Mouse (Mus musculus) olfactory bulb, adult 2 months (tissue): ENCODE measurements at regions not wholly inside any gene's neighbourhood (a gene's known extent, or its start where the extent isn't known, plus 50 kb on each side); places are given as distances from the start of the nearest gene placed in this dataset.

Experiments used
- CTCF ChIP-seq: fragments of 200-500 bp; IDR thresholded peaks from 2 replicates; pipeline ENCODE4 v1.5.1; 2012; ENCODE audit warnings: low read depth, mild to moderate bottlenecking, low read length, moderate library complexity; ENCODE audit not compliant: insufficient read depth
- POLR2A ChIP-seq: fragments of 200-500 bp; IDR thresholded peaks from 2 replicates; pipeline ENCODE4 v1.6.1; 2012; ENCODE audit warnings: mild to moderate bottlenecking, low read depth, low read length, moderate library complexity; ENCODE audit not compliant: insufficient read depth

DNA sequence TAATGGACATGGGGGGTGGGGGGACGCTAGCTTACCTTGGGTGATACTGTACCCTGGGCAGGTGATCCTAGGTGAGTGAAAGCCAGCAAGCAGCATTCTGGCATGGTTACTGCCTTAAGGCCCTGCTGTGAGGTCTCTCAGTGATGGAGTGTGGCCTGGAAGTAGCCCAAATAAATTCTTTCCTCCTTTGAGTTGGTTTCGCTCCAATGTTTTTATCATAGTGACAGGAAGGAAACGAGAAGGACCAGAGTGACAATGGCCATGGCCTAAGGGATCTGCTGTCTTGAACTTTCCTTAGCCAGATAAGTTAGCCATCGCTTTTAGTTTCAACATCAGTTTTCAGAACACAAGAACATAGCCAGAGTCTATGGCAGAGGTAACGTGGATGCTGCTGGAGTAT lies 282.7 kb downstream of the Cxcl12 start:
- no peak for TF ChIP-seq CTCF
- no peak for TF ChIP-seq POLR2A
